ENCODE assay signal across 11 mouse cellular contexts in genomic region chr5:30890375-30890774, GRCm38 (mm10). TPM values are rescaled to one million over a fixed set of nuclear protein-coding genes. Genes with fewer than 3 reads are reported as not detected.
DNase-seq lines count a peak whose midpoint lies in the region; ATAC-seq and TF ChIP-seq lines count a peak whose summit lies in the region.
"Had no signal": no experiment of that assay in that cellular context is flagged by ENCODE, and none has a peak within 500 bp of the region (broad histone marks: within the 10 kb centered on the region; RNA-seq: fewer than 3 reads in every experiment).

No protein-coding gene starts in this region.

- in situ Hi-C loops in ES-E14 (cut with MboI; ENCODE audit: low sequenced_read_pairs in 2 of 2, unreplicated experiment in 2 of 2): no loop called here

- WGBS in heart, embryonic 13.5 days: 76% methylated on average over 7 of the region's 7 CpGs
- WGBS in hindbrain, embryonic 14.5 days: 86% methylated on average over 7 of the region's 7 CpGs
- WGBS in midbrain, embryonic 11.5 days: 84% methylated on average over 7 of the region's 7 CpGs

- peak overlapping the region; percentile 96 for H3K27ac ChIP-seq in heart, embryonic 13.5 days (replicated peaks)
- no peak overlapping the region for H3K27ac ChIP-seq in ES-E14 (ENCODE audit: insufficient read depth, low read depth, low read length, poor library complexity, severe bottlenecking)
- H3K27ac ChIP-seq in hindbrain, embryonic 14.5 days: 0 out of 2 replicates have a peak overlapping the region, but pooled peaks have one; percentile 95
- no peak overlapping the region for H3K27ac ChIP-seq in midbrain, embryonic 11.5 days (ENCODE audit: low read depth, low read length)
- H3K27ac ChIP-seq: macrophage had no signal

- no peak for ATAC-seq in heart, embryonic 13.5 days (ENCODE audit: extremely low read depth, insufficient number of reproducible peaks, low FRiP score, low TSS enrichment)
- ATAC-seq in hindbrain, embryonic 14.5 days (ENCODE audit: low FRiP score): no peak
- no peak for ATAC-seq in midbrain, embryonic 11.5 days (ENCODE audit: low FRiP score)
- ATAC-seq in megakaryocyte-erythroid progenitor cell, adult 5-6 weeks (replicated peaks; ENCODE audit: low FRiP score, low TSS enrichment, poor library complexity, severe bottlenecking): no peak
- ATAC-seq: CD4-positive, CD25-positive, alpha-beta regulatory T cell, adult 4 months had no signal

- DNase-seq in heart, postnatal 25 days (ENCODE audit: low spot score): no peak
- DNase-seq in ES-E14 (ENCODE audit: low read depth, low spot score): no peak
- no peak for DNase-seq in hindbrain, embryonic 14.5 days (ENCODE audit: low spot score)
- no peak for DNase-seq in midbrain, embryonic 11.5 days (ENCODE audit: low spot score, missing footprints)
- no peak for DNase-seq in thymus, adult 18-20 months
- no peak for DNase-seq in cerebellum, postnatal 36 days
- DNase-seq: gastrocnemius, postnatal 36 days had no signal

- peak overlapping the region; percentile 82 for H3K4me2 ChIP-seq in heart, embryonic 13.5 days
- H3K4me2 ChIP-seq in hindbrain, embryonic 14.5 days (replicated peaks): peak overlapping the region; percentile 74
- H3K4me2 ChIP-seq in midbrain, embryonic 11.5 days: peak overlapping the region; percentile 84; the same call in 1 of the 2 replicates

- peaks cover 25% of the 10 kb centered on the region for H3K4me1 ChIP-seq in heart, embryonic 13.5 days
- H3K4me1 ChIP-seq in ES-E14 (ENCODE audit: control insufficient read depth in 2 of 2, insufficient read depth in 2 of 2, low read length in 2 of 2, poor library complexity in 1 of 2): peaks cover 2 to 5% of the 10 kb centered on the region in 2 experiments; a peak in 2 of 4 replicates
- peaks cover 19% of the 10 kb centered on the region for H3K4me1 ChIP-seq in hindbrain, embryonic 14.5 days (replicated peaks; ENCODE audit: control insufficient read depth, insufficient read depth, low read length)
- peaks cover 13% of the 10 kb centered on the region for H3K4me1 ChIP-seq in midbrain, embryonic 11.5 days (ENCODE audit: control insufficient read depth, insufficient read depth, low read length)

- H3K4me3 ChIP-seq in heart, embryonic 13.5 days: peak overlapping the region; percentile 87
- no peak overlapping the region for H3K4me3 ChIP-seq in ES-E14 (ENCODE audit: insufficient read depth in 1 of 2, low read depth in 1 of 2, low read length in 2 of 2, poor library complexity in 1 of 2, severe bottlenecking in 1 of 2)
- peak overlapping the region; percentile 83 for H3K4me3 ChIP-seq in hindbrain, embryonic 14.5 days (replicated peaks; ENCODE audit: low read length)
- no peak overlapping the region; the same call in 1 of the 2 replicates for H3K4me3 ChIP-seq in midbrain, embryonic 11.5 days (ENCODE audit: low read depth, low read length)

- no peaks in the 10 kb centered on the region for H3K27me3 ChIP-seq in heart, embryonic 13.5 days (replicated peaks)
- H3K27me3 ChIP-seq in hindbrain, embryonic 14.5 days (ENCODE audit: control insufficient read depth, insufficient read depth, low read length): no peaks in the 10 kb centered on the region
- no peaks in the 10 kb centered on the region for H3K27me3 ChIP-seq in midbrain, embryonic 11.5 days (ENCODE audit: control insufficient read depth, insufficient read depth, low read length)

- intact Hi-C loops in heart, postnatal 25 days (cut with DNase I): no loop called here

- H3K36me3 ChIP-seq in heart, embryonic 13.5 days: peaks cover 51% of the 10 kb centered on the region
- peaks cover 32% of the 10 kb centered on the region for H3K36me3 ChIP-seq in ES-E14 (ENCODE audit: control insufficient read depth, insufficient read depth, low read length, poor library complexity, severe bottlenecking)
- H3K36me3 ChIP-seq in hindbrain, embryonic 14.5 days (replicated peaks; ENCODE audit: control insufficient read depth, insufficient read depth): peaks cover 49% of the 10 kb centered on the region
- peaks cover 13% of the 10 kb centered on the region; the same call in 1 of the 2 replicates for H3K36me3 ChIP-seq in midbrain, embryonic 11.5 days (ENCODE audit: control insufficient read depth, insufficient read depth, low read length)

- peak overlapping the region; percentile 92 for H3K9ac ChIP-seq in heart, embryonic 13.5 days
- peak overlapping the region; percentile 30 for H3K9ac ChIP-seq in ES-E14 (ENCODE audit: insufficient read depth, low read depth, low read length, poor library complexity, severe bottlenecking)
- H3K9ac ChIP-seq in hindbrain, embryonic 14.5 days: peak overlapping the region; percentile 96
- H3K9ac ChIP-seq in midbrain, embryonic 11.5 days (ENCODE audit: low read length): no peak overlapping the region; the same call in 1 of the 2 replicates

- H3K9me3 ChIP-seq in heart, embryonic 13.5 days: no peaks in the 10 kb centered on the region
- no peaks in the 10 kb centered on the region for H3K9me3 ChIP-seq in ES-E14 (ENCODE audit: control insufficient read depth, insufficient read depth, low read depth, low read length)
- H3K9me3 ChIP-seq in hindbrain, embryonic 14.5 days (ENCODE audit: control insufficient read depth, low read length): no peaks in the 10 kb centered on the region
- no peaks in the 10 kb centered on the region for H3K9me3 ChIP-seq in midbrain, embryonic 11.5 days (ENCODE audit: control insufficient read depth, low read length)

TF ChIP-seq in ES-E14, 5 proteins besides CTCF, POLR2A, EP300 and RAD21:
- TF ChIP-seq MAFK (IDR thresholded peaks at IDR 0.05; ENCODE audit: insufficient read depth, low read depth, low read length) (no peak), CHD2 (IDR thresholded peaks at IDR 0.05; ENCODE audit: low read depth, low read length) (no peak), ZC3H11A (IDR thresholded peaks at IDR 0.05; ENCODE audit: borderline replicate concordance, low read depth, low read length) (no peak), HCFC1 (IDR thresholded peaks at IDR 0.05; ENCODE audit: borderline replicate concordance, insufficient read depth, low read length) (no peak), ZNF384 (IDR thresholded peaks at IDR 0.05; ENCODE audit: low read depth, low read length) (no peak)

RNA-seq across cellular contexts. Expression of gene Agbl5, which starts 1.9 kb away (rescaled TPM):
- polyA plus RNA-seq in heart, embryonic 13.5 days (2015; fragmentation: Nextera tagmentation; extraction: Ambion mirVana): 9.9 and 11.5 TPM in 2 replicates
- total RNA-seq in heart, postnatal 25 days (2021): 1 to 10 TPM; 5.9 to 6.8 TPM
- total RNA-seq in ES-E14 (2012; rRNA removed): 17.0 and 19.7 TPM in 2 replicates
- polyA plus RNA-seq in hindbrain, embryonic 14.5 days (2014; fragmentation: Nextera tagmentation; extraction: Ambion mirVana): 25.5 and 28.6 TPM in 2 replicates
- polyA plus RNA-seq in midbrain, embryonic 11.5 days (2014; fragmentation: Nextera tagmentation; extraction: Ambion mirVana): 22.0 and 22.3 TPM in 2 replicates
- total RNA-seq in megakaryocyte-erythroid progenitor cell, adult 5-6 weeks (2014; fragmentation: Nextera tagmentation): 13.6 and 29.9 TPM in 2 replicates
- 12.1 and 23.3 TPM in 2 replicates for total RNA-seq in megakaryocyte-erythroid progenitor cell, adult 5-6 weeks (2017)

RNA-seq across cellular contexts. Expression of gene Ost4, which starts 17.2 kb away (rescaled TPM):
- 421 and 441 TPM in 2 replicates for polyA plus RNA-seq in heart, embryonic 13.5 days (2015; fragmentation: Nextera tagmentation; extraction: Ambion mirVana)
- total RNA-seq in heart, postnatal 25 days (2021): 100 to 1,000 TPM; 142 to 150 TPM
- total RNA-seq in ES-E14 (2012; rRNA removed): 203 and 229 TPM in 2 replicates
- polyA plus RNA-seq in hindbrain, embryonic 14.5 days (2014; fragmentation: Nextera tagmentation; extraction: Ambion mirVana): 228 and 259 TPM in 2 replicates
- 340 and 376 TPM in 2 replicates for polyA plus RNA-seq in midbrain, embryonic 11.5 days (2014; fragmentation: Nextera tagmentation; extraction: Ambion mirVana)
- total RNA-seq in megakaryocyte-erythroid progenitor cell, adult 5-6 weeks (2014; fragmentation: Nextera tagmentation): 270 and 300 TPM in 2 replicates
- 278 and 305 TPM in 2 replicates for total RNA-seq in megakaryocyte-erythroid progenitor cell, adult 5-6 weeks (2017)

RNA-seq across cellular contexts. Expression of gene Tmem214, which starts 22.6 kb away (rescaled TPM):
- 66.8 and 68.0 TPM in 2 replicates for polyA plus RNA-seq in heart, embryonic 13.5 days (2015; fragmentation: Nextera tagmentation; extraction: Ambion mirVana)
- total RNA-seq in heart, postnatal 25 days (2021): 10 to 100 TPM; 36.5 to 39.1 TPM
- total RNA-seq in ES-E14 (2012; rRNA removed): 66.9 and 90.3 TPM in 2 replicates
- polyA plus RNA-seq in hindbrain, embryonic 14.5 days (2014; fragmentation: Nextera tagmentation; extraction: Ambion mirVana): 49.6 and 50.1 TPM in 2 replicates
- polyA plus RNA-seq in midbrain, embryonic 11.5 days (2014; fragmentation: Nextera tagmentation; extraction: Ambion mirVana): 32.5 and 35.4 TPM in 2 replicates
- 24.2 and 42.1 TPM in 2 replicates for total RNA-seq in megakaryocyte-erythroid progenitor cell, adult 5-6 weeks (2014; fragmentation: Nextera tagmentation)
- 14.1 and 18.1 TPM in 2 replicates for total RNA-seq in megakaryocyte-erythroid progenitor cell, adult 5-6 weeks (2017)

RNA-seq across cellular contexts. Expression of gene Emilin1, which starts 22.8 kb away (rescaled TPM):
- polyA plus RNA-seq in heart, embryonic 13.5 days (2015; fragmentation: Nextera tagmentation; extraction: Ambion mirVana): 166 and 168 TPM in 2 replicates
- total RNA-seq in heart, postnatal 25 days (2021): 10 to 100 TPM; 27.6 to 29.7 TPM
- 14.3 and 16.6 TPM in 2 replicates for total RNA-seq in ES-E14 (2012; rRNA removed)
- polyA plus RNA-seq in hindbrain, embryonic 14.5 days (2014; fragmentation: Nextera tagmentation; extraction: Ambion mirVana): 14.1 and 17.1 TPM in 2 replicates
- 28.1 and 30.3 TPM in 2 replicates for polyA plus RNA-seq in midbrain, embryonic 11.5 days (2014; fragmentation: Nextera tagmentation; extraction: Ambion mirVana)
- total RNA-seq in megakaryocyte-erythroid progenitor cell, adult 5-6 weeks (2014; fragmentation: Nextera tagmentation): 13.5 and 18.9 TPM in 2 replicates
- 5.7 and 10.3 TPM in 2 replicates for total RNA-seq in megakaryocyte-erythroid progenitor cell, adult 5-6 weeks (2017)

RNA-seq across cellular contexts. Expression of gene Khk, which starts 30.9 kb away (rescaled TPM):
- polyA plus RNA-seq in heart, embryonic 13.5 days (2015; fragmentation: Nextera tagmentation; extraction: Ambion mirVana): 10.2 and 11.7 TPM in 2 replicates
- 10 to 100 TPM; 21.1 to 22.6 TPM for total RNA-seq in heart, postnatal 25 days (2021)
- 14.9 and 21.2 TPM in 2 replicates for total RNA-seq in ES-E14 (2012; rRNA removed)
- 9.0 and 11.2 TPM in 2 replicates for polyA plus RNA-seq in hindbrain, embryonic 14.5 days (2014; fragmentation: Nextera tagmentation; extraction: Ambion mirVana)
- 4.6 and 6.9 TPM in 2 replicates for polyA plus RNA-seq in midbrain, embryonic 11.5 days (2014; fragmentation: Nextera tagmentation; extraction: Ambion mirVana)
- total RNA-seq in megakaryocyte-erythroid progenitor cell, adult 5-6 weeks (2014; fragmentation: Nextera tagmentation): 80.4 and 113 TPM in 2 replicates
- total RNA-seq in megakaryocyte-erythroid progenitor cell, adult 5-6 weeks (2017): 64.4 and 90.0 TPM in 2 replicates

Comparison
In these comparisons a context has a peak if more than half of its experiments do, and no peak if none do; other contexts are left out.
1. H3K27ac ChIP-seq: peak in heart, embryonic 13.5 days (single experiment) and hindbrain, embryonic 14.5 days (single experiment); none in ES-E14 (single experiment) and midbrain, embryonic 11.5 days (single experiment).
2. H3K4me3 ChIP-seq: peak in heart, embryonic 13.5 days (single experiment) and hindbrain, embryonic 14.5 days (single experiment); none in ES-E14 (0 of 2) and midbrain, embryonic 11.5 days (single experiment).
3. Peak in every context shown above with its lines, with median percentiles within 50 percentile points of each other: H3K4me2 ChIP-seq.